Mouse (Mus musculus): Measurements from ENCODE around the gene Snx29. TPM values are rescaled to one million over a fixed set of nuclear protein-coding genes. Genes with fewer than 3 reads are reported as not detected.
"Not testable (repeated sequence)": the region's sequence is repeated elsewhere in the genome, so short reads cannot be mapped to it uniquely, and the experiment has no call there.

Snx29 gene
- polyA plus RNA-seq, 1 experiment = 15.0 TPM

DNA sequence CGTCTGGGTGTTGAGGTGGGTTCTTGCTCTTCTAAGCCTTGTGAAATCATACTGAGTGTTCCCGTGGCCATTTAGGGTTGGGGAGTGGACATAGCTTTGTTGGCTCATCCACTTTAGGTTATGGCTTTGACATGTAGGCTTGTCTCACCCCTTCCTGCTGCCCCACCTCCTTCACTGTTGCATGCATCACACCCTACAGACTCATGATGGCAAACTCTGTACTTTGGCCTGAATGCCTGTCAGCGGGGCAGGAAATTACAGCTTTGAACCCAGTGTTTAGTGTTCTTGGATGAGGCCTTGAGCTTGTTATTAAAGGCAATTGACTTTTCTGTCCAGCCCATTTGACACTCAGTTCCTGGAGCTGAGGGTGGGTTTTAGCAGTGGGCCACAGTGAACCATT is 114.9 kb downstream of the Snx29 start:
- no peak overlapping the region for H3K27ac ChIP-seq (ENCODE audit: control insufficient read depth, insufficient read depth, low read length)
- DNase-seq = no peak

DNA sequence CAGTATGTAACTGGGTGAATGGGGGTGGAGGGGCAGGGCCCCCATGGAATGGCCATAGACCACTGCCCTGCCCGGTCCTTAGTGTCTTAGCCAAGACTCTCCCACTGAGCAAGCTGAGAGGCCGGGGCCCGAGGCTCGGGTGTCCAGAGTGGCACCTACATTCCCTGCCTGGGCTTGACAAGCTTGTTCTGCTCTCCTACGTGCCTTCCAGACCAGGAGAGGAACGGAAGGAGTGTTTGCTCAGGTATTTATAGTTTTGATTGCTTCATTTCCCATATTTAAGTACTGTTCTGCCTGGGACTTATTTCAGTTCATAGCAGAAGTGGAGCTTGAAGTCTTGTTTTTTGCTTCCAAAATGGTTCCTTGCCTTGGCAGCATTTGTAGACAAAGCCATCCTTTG is 116.7 kb downstream of the Snx29 start:
- Histone ChIP-seq H3K4me3 (ENCODE audit: control insufficient read depth, insufficient read depth, low read length) (no peak overlapping the region), H3K27ac (ENCODE audit: control insufficient read depth, insufficient read depth, low read length) (no peak overlapping the region), H3K4me1 (replicated peaks; ENCODE audit: control insufficient read depth, insufficient read depth, low read length) (peaks cover 9% of the 10 kb centered on the region), H3K27me3 (ENCODE audit: control insufficient read depth, insufficient read depth, low read length) (no peaks in the 10 kb centered on the region), H3K36me3 (ENCODE audit: control insufficient read depth, insufficient read depth, low read length) (no peaks in the 10 kb centered on the region)
- WGBS = 96% methylated on average over 6 of the region's 6 CpGs
- TF ChIP-seq POLR2A (IDR thresholded peaks at IDR 0.05; ENCODE audit: control insufficient read depth, extremely low read depth, insufficient read depth, low read length, poor library complexity) (no peak), CTCF (IDR thresholded peaks at IDR 0.05; ENCODE audit: borderline replicate concordance, control insufficient read depth, extremely low read depth, insufficient read depth, low read length, poor library complexity) (no peak)
- DNase-seq = no peak

More for the DNA sequence above, 114.9 kb downstream of the Snx29 start:
- no peak overlapping the region for H3K4me3 ChIP-seq (ENCODE audit: control insufficient read depth, insufficient read depth, low read length)
- 92% methylated on average over 3 of the region's 3 CpGs for WGBS
- H3K36me3 ChIP-seq (ENCODE audit: control insufficient read depth, insufficient read depth, low read length) = no peaks in the 10 kb centered on the region
- TF ChIP-seq CTCF (IDR thresholded peaks at IDR 0.05; ENCODE audit: borderline replicate concordance, control insufficient read depth, extremely low read depth, insufficient read depth, low read length, poor library complexity) (no peak), POLR2A (IDR thresholded peaks at IDR 0.05; ENCODE audit: control insufficient read depth, extremely low read depth, insufficient read depth, low read length, poor library complexity) (no peak)
- no peaks in the 10 kb centered on the region for H3K27me3 ChIP-seq (ENCODE audit: control insufficient read depth, insufficient read depth, low read length)
- peaks cover 12% of the 10 kb centered on the region for H3K4me1 ChIP-seq (replicated peaks; ENCODE audit: control insufficient read depth, insufficient read depth, low read length)

DNA sequence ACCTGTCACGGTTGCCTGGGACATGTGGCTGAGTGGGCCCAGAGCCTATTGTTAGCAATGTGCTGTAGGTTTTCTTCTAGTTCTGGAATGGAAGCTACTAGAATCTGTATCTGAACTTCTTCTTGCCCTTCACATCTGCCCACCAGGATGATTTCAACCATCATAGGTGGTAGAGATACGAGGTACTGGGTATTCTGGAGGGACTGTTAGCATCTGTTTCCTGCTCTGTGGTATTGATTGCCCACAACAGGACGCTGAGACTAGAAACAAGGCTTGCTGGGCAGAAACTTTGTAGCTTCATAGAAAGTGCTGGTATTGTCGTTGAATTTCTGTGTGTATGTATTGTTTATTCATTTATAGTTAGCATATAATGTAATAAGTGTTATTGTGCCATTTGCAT is 118.9 kb downstream of the Snx29 start:
- peaks cover 9% of the 10 kb centered on the region for H3K4me1 ChIP-seq (replicated peaks; ENCODE audit: control insufficient read depth, insufficient read depth, low read length)
- TF ChIP-seq CTCF (IDR thresholded peaks at IDR 0.05; ENCODE audit: borderline replicate concordance, control insufficient read depth, extremely low read depth, insufficient read depth, low read length, poor library complexity) = no peak
- no peak for TF ChIP-seq POLR2A (IDR thresholded peaks at IDR 0.05; ENCODE audit: control insufficient read depth, extremely low read depth, insufficient read depth, low read length, poor library complexity)
- 11% methylated on average over 4 of the region's 4 CpGs for WGBS

DNA sequence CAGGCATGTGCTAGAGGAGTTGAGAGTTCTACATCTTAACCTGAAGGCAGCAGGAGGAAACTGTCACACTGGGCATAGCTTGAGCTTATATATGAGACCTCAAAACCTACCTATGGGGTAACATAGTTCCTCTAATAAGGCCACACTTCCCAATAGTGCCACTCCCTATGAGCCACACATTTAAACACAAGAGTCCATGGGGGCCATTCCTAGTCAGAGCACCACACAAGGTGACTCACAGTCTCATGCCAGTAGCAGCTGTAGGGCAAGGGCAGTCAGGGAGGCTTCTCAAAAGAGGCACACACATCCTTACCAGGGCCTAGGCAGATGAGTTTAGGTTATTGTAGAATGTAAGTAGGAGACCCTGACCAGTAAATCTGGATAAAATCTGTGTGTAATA is 119.8 kb downstream of the Snx29 start:
- no peak overlapping the region for H3K27ac ChIP-seq (ENCODE audit: control insufficient read depth, insufficient read depth, low read length)
- H3K36me3 ChIP-seq (ENCODE audit: control insufficient read depth, insufficient read depth, low read length) = no peaks in the 10 kb centered on the region
- no peak for TF ChIP-seq POLR2A (IDR thresholded peaks at IDR 0.05; ENCODE audit: control insufficient read depth, extremely low read depth, insufficient read depth, low read length, poor library complexity)
- TF ChIP-seq CTCF (IDR thresholded peaks at IDR 0.05; ENCODE audit: borderline replicate concordance, control insufficient read depth, extremely low read depth, insufficient read depth, low read length, poor library complexity) = no peak
- no peak overlapping the region for H3K4me3 ChIP-seq (ENCODE audit: control insufficient read depth, insufficient read depth, low read length)
- peaks cover 9% of the 10 kb centered on the region for H3K4me1 ChIP-seq (replicated peaks; ENCODE audit: control insufficient read depth, insufficient read depth, low read length)
- DNase-seq = no peak
- no peaks in the 10 kb centered on the region for H3K27me3 ChIP-seq (ENCODE audit: control insufficient read depth, insufficient read depth, low read length)

More for the DNA sequence above, 118.9 kb downstream of the Snx29 start:
- no peak for DNase-seq
- H3K27me3 ChIP-seq (ENCODE audit: control insufficient read depth, insufficient read depth, low read length) = no peaks in the 10 kb centered on the region
- no peak overlapping the region for H3K4me3 ChIP-seq (ENCODE audit: control insufficient read depth, insufficient read depth, low read length)
- H3K27ac ChIP-seq (ENCODE audit: control insufficient read depth, insufficient read depth, low read length) = no peak overlapping the region
- H3K36me3 ChIP-seq (ENCODE audit: control insufficient read depth, insufficient read depth, low read length) = no peaks in the 10 kb centered on the region

DNA sequence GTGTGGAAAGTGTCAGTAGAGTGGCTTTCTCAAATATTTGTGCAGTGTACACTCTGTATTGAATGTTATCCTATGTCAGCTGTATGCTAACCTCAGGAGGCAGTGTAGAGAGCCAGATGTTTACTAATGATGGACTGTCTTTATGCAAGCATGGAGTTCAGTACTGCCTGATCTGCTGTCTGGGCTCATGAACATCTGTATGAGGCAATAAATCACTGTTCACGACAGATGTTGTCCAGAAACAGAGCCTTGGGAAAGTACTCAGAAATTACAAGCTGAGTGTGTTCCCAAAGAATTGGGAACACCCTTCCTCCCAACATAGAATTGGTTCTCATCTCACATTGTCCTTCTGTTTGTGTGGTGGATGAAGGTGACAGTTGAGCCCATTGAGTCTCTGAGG is 121.9 kb downstream of the Snx29 start:
- TF ChIP-seq POLR2A (IDR thresholded peaks at IDR 0.05; ENCODE audit: control insufficient read depth, extremely low read depth, insufficient read depth, low read length, poor library complexity) = no peak
- no peak for TF ChIP-seq CTCF (IDR thresholded peaks at IDR 0.05; ENCODE audit: borderline replicate concordance, control insufficient read depth, extremely low read depth, insufficient read depth, low read length, poor library complexity)
- Histone ChIP-seq H3K27me3 (ENCODE audit: control insufficient read depth, insufficient read depth, low read length) (no peaks in the 10 kb centered on the region), H3K4me3 (ENCODE audit: control insufficient read depth, insufficient read depth, low read length) (no peak overlapping the region), H3K27ac (ENCODE audit: control insufficient read depth, insufficient read depth, low read length) (no peak overlapping the region), H3K36me3 (ENCODE audit: control insufficient read depth, insufficient read depth, low read length) (no peaks in the 10 kb centered on the region), H3K4me1 (replicated peaks; ENCODE audit: control insufficient read depth, insufficient read depth, low read length) (peaks cover 9% of the 10 kb centered on the region)
- no peak for DNase-seq
- 95% methylated on average over 1 of the region's 1 CpGs for WGBS

DNA sequence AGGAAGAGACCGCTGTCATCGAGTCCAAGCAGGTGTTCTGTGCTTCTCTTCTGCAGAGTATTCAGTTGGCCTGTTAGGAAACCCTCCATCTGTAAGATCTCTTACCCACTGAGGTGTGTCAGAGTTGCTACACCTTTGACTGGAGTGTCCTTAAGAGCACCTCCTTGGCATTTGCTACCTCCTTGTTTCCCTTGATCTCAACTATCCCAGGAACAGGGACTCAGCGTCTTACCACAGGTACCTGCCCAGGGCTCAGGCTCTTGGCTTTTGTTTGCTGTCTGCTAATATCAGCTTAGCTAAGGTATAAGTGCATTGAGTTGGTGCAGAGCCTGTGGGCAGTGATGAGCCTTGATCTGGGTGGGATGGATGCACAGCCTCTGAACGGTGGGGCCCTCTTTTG is 124.3 kb downstream of the Snx29 start:
- TF ChIP-seq CTCF (IDR thresholded peaks at IDR 0.05; ENCODE audit: borderline replicate concordance, control insufficient read depth, extremely low read depth, insufficient read depth, low read length, poor library complexity) (no peak), POLR2A (IDR thresholded peaks at IDR 0.05; ENCODE audit: control insufficient read depth, extremely low read depth, insufficient read depth, low read length, poor library complexity) (no peak)
- no peak for DNase-seq
- Histone ChIP-seq H3K27ac (ENCODE audit: control insufficient read depth, insufficient read depth, low read length) (no peak overlapping the region), H3K4me1 (replicated peaks; ENCODE audit: control insufficient read depth, insufficient read depth, low read length) (peaks cover under 1% of the 10 kb centered on the region; the same call in 1 of the 2 replicates), H3K27me3 (ENCODE audit: control insufficient read depth, insufficient read depth, low read length) (no peaks in the 10 kb centered on the region), H3K4me3 (ENCODE audit: control insufficient read depth, insufficient read depth, low read length) (no peak overlapping the region), H3K36me3 (ENCODE audit: control insufficient read depth, insufficient read depth, low read length) (no peaks in the 10 kb centered on the region)
- WGBS = 97% methylated on average over 4 of the region's 4 CpGs

DNA sequence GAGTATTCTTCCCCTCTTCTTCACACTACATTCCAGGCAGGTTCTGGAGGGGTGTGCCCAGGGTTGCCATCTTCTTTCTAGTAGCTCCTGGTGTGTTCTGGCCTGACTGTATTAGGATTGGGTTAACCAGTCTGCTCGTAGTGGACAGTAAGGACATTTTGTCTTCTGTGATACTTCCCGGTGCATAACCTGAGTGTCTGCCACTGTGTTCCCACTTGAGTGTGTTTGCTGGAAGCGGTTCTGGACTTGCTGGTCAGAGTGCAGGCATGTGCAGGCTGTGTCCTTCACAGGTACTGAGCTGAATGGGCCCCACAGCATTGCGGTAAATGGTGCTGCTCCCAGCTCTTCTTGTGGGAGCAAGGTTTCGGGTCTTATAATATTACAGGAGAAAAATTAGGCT is 125.2 kb downstream of the Snx29 start:
- DNase-seq = no peak
- 98% methylated on average over 5 of the region's 5 CpGs for WGBS
- no peaks in the 10 kb centered on the region for H3K27me3 ChIP-seq (ENCODE audit: control insufficient read depth, insufficient read depth, low read length)
- no peaks in the 10 kb centered on the region for H3K36me3 ChIP-seq (ENCODE audit: control insufficient read depth, insufficient read depth, low read length)
- no peak overlapping the region for H3K4me3 ChIP-seq (ENCODE audit: control insufficient read depth, insufficient read depth, low read length)
- TF ChIP-seq CTCF (IDR thresholded peaks at IDR 0.05; ENCODE audit: borderline replicate concordance, control insufficient read depth, extremely low read depth, insufficient read depth, low read length, poor library complexity) (no peak), POLR2A (IDR thresholded peaks at IDR 0.05; ENCODE audit: control insufficient read depth, extremely low read depth, insufficient read depth, low read length, poor library complexity) (no peak)
- H3K4me1 ChIP-seq (replicated peaks; ENCODE audit: control insufficient read depth, insufficient read depth, low read length) = no peaks in the 10 kb centered on the region; the same call in 1 of the 2 replicates
- H3K27ac ChIP-seq (ENCODE audit: control insufficient read depth, insufficient read depth, low read length) = no peak overlapping the region

DNA sequence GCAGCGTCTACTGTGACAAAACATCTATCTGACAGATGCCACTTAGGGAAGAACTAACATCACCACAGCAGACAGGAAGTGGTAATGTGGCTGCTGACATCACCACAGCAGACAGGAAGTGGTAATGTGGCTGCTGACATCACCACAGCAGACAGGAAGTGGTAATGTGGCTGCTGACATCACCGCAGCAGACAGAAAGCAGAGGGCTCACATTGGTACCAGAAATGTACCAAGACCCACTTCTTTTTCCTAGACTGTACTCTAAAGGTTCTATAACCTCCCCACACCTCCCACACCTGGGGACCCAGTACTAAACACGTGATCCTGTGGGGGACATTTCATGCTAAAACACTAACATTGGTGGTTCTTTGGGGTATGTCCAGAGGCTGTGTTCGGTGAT is 126.0 kb downstream of the Snx29 start:
- 54% methylated on average over 4 of the region's 4 CpGs for WGBS
- H3K4me1 ChIP-seq (replicated peaks; ENCODE audit: control insufficient read depth, insufficient read depth, low read length); H3K36me3 ChIP-seq (ENCODE audit: control insufficient read depth, insufficient read depth, low read length); H3K27me3 ChIP-seq (ENCODE audit: control insufficient read depth, insufficient read depth, low read length); H3K4me3 ChIP-seq (ENCODE audit: control insufficient read depth, insufficient read depth, low read length); H3K27ac ChIP-seq (ENCODE audit: control insufficient read depth, insufficient read depth, low read length): not testable (repeated sequence)
- peak; percentile 12 for DNase-seq
